Mouse (Mus musculus) telencephalon, adult 2 months (tissue): ENCODE results near the gene Zfp664.

Experiments used
- DNase-seq: peaks from one replicate; pipeline ENCODE4 v3.0.0-alpha.2; 2011; ENCODE audit warnings: low read depth, low spot score

Zfp664 gene

DNA sequence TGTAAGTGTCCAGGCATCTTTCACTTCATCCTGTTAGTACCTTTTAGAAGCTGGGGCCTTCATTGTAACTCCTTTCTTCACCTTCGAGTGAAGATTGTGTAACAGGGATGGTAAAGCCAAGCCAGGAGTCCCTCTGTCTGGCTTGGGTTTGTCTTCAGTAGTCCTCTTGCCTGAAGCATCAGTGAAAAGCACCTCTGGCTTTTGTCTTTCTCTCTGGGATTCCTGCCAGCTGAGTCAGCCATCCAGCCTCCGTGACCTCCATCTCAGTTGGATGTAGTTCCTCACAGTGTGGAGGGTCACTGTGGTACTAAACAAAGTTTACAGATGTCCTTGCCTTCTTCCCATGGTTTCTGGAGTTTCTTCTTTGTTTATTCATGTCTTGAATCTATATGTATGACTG is 9.5 kb downstream of the Zfp664 start:
- no peak for DNase-seq

DNA sequence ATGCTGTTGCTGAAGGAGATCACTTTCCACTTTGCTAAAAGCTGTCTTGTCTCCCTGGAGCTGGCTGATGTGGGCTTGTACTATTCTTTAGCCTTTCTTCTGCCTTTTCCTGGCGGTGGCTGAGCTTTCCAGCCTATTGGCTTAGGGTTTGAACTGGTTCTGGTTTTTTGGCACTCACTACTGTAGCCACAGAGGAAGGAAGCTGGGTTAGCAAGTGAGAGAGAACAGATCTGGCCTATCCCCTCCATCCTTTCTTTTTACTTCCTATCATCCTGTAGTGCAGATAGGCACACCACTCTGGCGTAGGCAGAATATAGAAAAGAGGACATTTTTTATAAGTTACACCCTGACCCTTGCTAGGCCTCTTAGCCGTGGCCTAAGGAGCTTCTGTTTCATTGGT is 10.6 kb downstream of the Zfp664 start:
- no peak for DNase-seq

DNA sequence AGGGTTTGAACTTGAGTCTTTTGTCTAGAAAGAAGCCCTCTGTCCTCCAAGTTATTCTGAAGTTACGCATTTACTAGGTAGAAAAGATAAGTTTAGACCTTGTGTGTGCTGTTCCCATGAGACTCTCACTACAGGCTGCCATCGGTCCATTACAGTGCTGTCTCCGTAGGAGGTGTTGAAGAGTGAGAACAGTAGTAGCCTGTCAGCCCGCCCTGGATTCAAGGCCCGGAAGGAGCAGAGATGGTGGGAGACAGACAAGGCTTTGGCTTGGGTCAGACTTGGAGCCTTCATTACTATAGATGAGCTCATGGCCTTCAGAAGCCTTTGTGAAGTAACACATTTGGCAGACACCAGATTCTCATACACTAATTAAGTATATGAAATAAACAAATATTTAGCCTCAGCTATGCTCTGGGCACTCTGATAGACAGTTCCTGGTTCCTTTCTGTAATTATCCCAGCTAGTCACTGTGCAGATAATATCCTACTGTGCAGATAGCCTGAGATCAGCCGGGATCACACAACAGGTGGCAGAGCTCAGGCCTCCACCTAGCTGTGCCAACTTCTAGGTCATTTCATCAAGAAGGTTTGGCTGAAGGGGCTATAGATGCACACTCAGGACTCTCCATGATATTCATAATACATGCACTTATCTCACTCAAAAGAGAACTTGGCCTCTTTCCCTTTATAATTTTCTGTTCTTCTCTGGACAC is 11.6 kb downstream of the Zfp664 start:
- DNase-seq: no peak

DNA sequence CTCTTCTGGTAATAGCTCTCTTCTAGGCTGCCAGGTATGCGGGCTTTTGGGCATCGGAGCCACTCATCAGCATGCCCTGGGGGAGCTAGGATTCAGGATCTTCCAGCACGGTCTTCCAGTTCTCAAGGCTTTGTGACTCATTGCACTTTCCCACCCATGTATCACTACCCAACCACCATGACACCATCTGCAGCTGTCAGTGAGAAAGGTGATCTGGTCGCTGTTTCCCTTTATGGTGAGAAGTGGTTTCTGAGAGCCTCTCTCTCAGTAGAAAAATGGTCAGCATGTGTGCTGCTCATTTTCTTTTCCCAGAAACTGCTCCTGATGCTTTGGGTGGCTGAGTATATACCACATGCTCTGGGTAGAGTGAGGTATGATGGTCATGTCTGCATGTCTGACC is 16.8 kb downstream of the Zfp664 start:
- DNase-seq: no peak

DNA sequence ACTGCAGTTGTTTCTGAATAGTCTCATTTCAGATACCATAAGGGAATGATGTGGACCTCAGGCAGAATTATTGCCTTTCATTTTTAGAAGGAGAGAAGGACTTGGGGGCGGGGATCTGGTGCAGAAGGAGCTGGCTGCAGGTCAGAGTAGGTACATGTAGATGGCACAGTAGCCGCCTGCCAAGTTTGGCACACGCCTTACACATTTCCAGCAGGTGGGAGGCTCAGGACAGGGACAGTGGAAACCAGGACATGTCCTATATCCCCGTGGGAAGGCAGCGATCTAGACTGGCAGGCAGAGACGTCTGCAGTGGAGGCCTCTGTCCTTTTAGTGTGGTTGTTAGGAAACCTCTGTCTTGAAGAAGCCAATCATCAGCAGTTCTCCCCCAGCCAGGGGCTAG is 17.3 kb downstream of the Zfp664 start:
- no peak for DNase-seq

DNA sequence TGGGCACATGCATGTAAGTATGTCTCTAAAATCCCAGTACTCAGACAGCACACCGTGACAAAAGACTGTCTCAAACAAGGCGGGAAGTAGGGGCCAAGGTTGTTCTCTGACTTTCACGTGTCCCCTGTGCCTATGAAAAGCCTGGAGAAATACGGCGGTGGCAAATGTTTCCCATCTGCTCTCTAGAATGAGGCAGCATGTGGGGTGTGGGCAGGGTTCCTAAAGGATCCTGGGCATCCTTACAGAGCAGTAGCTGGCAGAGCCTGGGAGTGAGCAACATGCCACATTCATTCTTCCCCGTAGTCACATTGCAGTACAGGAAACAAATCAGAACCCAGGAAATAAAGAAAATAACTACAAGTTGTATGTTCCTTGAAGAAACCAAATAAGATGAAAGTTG is 21.4 kb downstream of the Zfp664 start:
- peak; percentile 89 for DNase-seq

DNA sequence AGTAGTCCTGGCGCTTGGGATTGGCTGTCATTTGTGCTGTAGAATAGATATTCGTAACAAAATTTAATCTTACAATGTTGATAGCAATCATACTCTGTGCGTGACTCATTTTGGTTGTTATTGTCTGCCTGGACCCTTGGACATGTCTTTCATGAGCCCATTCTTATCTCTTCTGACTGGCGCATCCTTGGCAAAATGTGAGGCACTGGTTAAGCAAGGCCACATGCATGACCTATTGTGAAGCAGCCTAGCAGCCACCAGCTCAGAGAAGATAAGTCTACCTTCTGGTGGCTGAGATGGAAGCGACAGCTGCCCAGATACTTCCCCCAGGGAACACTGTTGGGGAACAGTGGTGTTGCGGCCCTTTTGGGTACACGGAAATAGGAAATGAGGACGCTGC is 26.2 kb downstream of the Zfp664 start:
- DNase-seq: no peak

DNA sequence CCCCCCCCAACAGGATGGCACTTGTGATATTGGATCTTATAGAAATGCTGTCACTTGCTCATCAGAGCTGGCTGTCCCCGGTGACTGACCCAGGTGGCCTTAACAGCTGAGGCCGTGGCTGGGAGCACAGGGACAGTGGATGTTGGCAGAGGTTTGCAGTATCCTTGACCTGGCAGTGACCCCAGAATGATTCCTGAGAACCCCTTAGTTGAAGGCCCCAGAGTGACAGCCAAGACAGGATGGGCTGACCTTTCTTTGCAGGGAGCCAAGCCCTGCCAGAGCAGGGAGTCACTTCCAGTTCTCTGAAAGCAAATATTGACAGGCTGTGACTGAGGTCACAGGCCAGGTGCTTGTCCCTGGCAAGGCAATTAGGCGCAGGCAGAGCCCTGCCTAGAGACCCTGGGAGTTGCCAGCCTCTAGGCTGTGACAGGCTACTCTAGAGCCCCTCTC is 29.5 kb downstream of the Zfp664 start:
- no peak for DNase-seq

DNA sequence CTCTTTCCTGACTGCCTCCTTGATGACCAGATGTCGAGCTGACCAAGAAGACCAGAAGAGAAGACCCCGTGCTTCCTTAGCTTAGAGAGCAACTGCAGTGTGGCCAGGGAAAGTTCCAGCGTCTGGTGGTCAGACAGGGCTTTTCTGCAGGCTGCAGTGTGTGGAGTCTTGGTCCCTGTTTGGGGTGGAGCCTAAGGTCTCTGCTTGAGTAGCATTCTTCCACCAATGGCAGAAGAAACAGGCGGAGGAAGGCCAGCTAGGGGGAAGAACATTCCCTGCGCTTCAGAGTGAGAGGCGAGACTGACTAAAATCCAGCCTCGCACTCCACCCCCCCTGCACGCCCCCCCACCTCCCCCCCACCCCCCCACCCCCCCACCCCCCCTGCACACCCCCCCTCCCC is 33.6 kb downstream of the Zfp664 start:
- no peak for DNase-seq

DNA sequence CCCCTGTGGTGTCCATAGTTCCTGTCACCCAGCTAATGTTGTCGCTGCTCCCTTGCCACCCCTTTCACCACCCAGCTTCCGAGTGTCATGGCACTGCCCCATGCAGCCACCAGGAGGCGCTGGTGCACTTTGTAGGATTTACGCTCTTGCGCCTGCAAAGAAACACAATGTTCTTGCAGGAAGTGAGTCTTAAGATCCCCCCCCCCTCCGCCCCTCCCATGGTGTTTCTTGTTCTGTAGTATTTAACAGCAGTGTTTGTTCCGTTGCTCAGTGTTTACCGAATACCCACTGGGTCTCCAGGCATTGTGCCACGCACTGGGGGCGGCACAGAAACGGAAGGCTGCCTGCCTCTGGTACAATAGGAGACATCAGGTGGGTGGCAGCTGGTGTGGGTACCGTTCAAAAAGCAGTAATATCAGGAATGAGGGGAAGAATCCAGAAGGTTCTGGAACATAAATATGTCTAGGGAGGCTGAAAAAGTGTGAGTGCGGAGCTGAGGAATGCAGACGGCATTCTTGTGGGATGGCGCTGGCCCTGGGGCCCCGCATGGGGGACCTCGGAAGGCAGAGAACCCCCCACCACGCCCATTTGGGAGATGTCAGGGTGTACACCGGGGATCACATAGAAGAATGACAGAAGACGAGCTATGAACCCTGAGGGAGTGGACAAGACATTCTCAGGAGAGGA is 37.6 kb downstream of the Zfp664 start:
- DNase-seq: peak; percentile 79

DNA sequence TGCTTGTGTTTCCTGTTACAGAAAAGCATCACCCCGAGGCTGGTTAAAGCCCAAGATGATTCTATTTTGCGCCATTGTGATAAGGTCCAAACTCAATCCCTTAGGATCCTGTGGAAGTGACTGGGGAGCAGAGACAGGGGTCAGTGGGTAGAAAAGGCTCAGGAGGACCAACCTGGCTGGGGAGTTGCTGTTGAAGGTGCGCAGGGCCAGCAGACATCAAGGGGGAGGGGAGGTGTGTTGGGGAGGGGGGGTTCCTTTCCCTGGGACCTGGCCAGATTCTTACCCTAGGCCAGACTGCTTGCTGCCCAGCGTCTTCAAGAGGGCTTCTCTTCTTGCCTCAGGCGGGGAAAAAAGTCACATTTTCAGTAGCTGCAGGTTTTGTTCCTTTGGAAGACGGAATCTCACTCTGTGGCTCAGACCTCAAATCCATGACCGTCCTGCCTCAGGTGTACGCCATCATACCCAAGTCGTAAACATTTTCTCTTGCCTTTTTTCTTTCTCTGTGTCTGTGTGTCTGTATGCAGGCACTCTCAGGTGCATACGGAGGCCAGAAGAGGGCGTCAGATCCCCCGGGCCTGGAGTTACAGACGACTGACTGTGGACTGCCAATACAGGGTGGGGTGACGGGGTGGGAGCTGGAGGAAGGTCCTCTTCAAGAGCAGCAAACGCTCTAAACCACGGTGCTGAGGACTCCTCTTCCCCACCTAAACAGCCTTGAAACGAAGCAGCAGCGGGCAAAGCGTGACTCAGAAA is 38.4 kb downstream of the Zfp664 start:
- DNase-seq: no peak

DNA sequence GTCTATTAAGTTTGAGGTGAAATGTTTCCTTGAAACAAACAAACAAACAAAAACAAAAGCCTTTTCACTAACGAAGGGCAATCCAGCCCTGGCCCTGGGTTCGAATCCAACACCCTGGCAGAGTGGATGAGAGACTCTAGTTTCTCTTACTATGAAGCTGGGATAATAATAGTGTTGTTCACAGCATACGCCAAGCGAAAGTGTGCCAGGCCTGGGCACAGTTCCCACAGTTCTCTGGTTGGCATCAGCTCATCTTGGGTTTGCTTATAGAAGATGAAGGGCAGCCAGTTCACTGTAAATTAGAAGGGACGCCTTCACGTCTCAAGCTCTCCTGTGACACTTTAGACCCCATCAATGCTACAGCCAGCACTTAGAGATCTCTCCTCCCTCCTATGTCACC is 39.2 kb downstream of the Zfp664 start:
- DNase-seq: peak; percentile 55

DNA sequence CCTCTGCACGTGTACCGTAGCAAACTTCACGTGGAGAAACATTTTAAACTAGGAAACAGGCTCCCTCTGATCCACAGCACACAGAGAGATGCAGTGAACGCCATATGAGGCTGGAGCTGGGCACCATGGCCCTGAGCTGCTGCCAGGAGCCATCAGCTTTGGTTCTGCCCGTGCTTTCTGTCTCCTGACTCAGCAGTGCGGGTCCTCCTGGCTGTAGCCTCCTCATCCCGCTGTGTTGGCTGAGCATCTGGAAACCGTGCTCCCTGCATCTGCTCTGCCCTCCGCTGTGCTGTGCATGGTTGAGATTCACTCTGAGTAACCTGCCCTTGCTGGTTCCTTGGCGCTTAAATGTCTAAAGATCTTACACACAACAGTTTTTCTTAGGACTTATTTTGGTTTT is 39.7 kb downstream of the Zfp664 start:
- DNase-seq: no peak

DNA sequence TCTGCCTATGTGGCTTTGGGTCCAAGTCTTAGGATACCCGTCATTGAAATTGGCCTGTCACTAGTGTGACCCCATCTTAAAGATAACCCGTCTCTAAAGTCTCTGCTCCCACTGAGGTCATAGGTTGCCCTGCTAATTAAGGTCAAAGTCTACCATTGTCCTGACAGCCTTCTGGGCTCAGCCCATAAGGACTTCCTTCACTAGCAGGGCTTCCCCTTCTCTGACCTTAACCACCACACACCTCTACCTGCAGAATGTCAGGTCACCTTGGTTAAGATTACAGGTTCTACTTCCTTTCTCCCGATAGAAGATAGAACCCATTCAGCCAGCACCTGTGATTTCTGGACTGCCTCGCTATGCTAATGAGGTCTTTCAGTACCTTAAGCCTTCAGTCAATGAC is 41.4 kb downstream of the Zfp664 start:
- no peak for DNase-seq

DNA sequence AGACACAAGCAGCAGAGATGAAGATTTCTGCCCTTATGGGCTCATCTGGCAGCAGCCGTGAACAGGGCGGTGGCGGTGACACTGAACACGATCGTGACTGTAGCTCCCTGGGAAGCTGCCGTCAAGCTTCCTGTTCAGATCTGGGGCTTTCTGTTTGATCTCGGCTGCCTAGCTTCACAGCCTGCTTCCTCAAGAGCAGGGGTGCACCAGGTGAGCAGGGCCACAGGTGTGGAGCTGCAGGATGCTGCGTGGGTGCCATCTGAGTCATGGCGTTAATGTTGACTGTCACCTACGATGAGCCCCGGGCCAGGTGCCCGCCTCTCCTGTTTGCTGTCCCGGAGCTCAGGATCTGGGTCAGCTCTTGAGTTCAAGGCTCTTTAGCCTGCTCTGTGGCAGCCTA is 44.4 kb downstream of the Zfp664 start:
- no peak for DNase-seq

DNA sequence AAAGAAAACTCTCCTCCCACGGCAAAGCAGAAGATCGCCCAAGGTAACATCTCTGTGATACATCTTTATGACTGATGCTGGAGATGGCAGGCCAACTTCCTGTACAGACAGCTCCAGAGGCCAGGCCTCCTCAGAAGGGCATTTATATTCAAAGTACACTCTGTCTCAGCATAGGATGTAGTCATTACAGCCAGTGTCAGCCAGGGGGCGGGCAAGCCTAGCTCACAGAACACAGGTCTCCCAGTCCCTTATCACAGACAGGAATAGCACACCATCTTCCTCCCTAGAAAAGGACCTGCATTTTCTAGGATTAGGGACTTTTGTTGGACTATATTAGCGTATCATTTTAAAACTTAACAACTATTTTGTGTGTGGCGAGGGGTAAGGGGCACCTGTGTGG is 46.4 kb downstream of the Zfp664 start:
- no peak for DNase-seq

DNA sequence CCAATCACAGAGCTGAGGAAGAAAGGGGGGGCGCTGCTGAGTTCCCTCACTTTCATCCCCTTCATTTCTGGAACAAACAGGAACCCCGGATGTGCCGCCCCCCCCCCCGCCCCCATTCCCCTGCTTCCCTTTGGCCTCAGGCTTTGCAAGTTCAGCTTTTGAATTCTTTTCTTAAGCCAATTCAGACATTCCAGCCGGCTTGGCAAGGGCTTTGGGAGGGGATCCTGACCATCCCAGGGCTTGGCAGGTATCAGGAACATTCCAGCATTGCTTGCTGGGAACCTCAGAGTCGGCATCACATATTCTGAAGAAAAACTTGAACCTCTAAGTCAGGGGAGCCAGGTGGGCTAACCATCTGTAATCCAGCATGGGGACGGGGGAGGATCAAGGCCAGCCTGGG is 49.8 kb downstream of the Zfp664 start:
- DNase-seq: no peak

DNA sequence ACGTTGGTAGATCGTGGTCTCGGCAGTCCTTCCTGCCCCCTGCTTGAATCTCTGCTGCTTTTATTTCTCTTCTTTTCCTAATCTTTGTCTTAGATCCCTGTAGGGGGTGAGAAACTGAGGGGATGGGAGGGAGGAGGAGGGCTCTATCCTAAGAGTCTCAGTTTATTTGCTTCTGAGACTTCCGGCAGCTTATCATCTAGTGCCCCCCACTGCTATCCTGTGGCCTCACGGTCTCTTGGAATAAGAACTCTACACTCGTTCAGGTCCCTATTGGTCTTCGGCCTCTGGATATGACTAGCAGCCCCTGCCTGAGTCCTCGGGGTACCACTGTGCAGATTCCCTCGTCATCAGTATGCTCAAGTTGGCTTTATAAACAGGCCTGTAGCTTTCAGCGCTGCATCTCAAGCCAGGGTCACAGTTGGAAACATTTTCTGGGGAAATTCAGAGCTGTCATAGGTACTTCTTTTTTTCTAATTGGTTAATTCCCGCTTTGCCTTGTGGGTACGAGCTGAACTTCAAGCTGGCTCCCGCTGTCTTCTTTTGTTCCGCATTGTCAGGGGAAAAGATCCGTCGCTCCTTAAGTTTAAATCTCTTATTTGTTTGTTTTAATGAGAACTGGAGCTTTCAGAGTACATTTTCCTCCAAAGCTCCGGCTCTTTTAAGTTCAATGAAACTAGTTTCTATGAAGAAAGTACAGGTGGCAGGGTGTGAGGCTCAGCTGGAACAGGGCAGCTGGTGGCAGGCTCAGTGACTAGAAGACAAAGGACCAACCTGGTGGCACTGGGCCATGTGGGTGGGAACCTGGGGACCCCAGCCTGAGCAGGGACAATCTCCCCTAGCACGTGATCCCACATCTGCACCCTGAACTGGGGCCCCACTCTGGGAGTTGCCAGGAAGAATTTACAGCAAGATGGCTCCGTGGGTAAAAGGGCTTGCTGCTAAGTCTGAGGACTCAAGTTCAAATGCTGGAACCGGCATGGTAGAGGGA is 50.7 kb downstream of the Zfp664 start:
- DNase-seq: no peak

DNA sequence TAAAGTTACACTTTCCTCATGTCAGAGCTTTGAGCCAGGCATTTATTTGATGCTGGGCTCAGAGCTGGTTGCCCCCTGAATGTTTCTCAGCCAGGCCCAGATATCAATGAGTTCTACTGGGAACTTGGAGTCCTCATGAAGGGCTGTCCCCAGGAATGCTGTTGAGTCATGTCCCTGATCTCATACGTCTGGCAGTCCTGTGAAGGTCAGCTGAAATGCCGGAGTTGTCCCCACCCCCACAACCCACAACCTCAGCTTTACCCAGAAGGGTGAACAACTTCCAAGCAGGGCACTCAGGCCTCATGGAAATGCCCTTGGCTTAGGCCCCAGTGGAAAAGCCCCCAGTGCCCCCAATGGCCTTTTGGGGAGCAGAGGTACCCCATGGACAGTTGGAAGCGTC is 57.3 kb downstream of the Zfp664 start:
- no peak for DNase-seq

DNA sequence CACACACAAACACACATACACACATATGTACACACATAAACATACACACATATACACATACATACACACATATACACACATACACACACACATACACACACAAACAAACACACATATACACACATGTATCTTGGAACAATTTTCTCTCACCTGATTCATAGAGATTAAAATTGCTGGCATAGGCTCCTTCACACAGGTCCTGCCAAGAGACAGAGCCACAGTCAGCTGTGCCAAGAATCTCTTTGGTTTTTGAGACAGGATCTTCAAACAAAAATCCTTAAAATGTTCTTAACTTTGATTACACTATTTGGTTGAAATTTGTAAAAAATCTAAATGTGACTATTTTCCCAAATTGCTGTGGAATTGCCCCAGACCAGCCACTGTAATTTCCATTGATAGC is 58.9 kb downstream of the Zfp664 start:
- DNase-seq: no peak
